In genomic region chr4:105160470-105160869, GRCm38 (mm10) we compare ENCODE assay signal across 10 mouse cellular contexts. TPM values are rescaled to one million over a fixed set of nuclear protein-coding genes. Genes with fewer than 3 reads are reported as not detected.
DNase-seq lines count a peak whose midpoint lies in the region; ATAC-seq and TF ChIP-seq lines count a peak whose summit lies in the region.
"Had no signal": no experiment of that assay in that cellular context is flagged by ENCODE, and none has a peak within 500 bp of the region (broad histone marks: within the 10 kb centered on the region; RNA-seq: fewer than 3 reads in every experiment).

No protein-coding gene starts in this region.

- DNase-seq in kidney, adult 2 months, result no peak
- no peak for DNase-seq in kidney, adult 8-10 months
- no peak for DNase-seq in embryonic facial prominence, embryonic 11.5 days (ENCODE audit: low spot score)
- DNase-seq in forebrain, postnatal 0 days, result no peak
- DNase-seq in midbrain, embryonic 11.5 days (ENCODE audit: low spot score, missing footprints), result peak; percentile 70
- DNase-seq in layer of hippocampus, postnatal 25 days (ENCODE audit: extremely low spot score in 1 of 2, low spot score in 1 of 2), result no peak
- DNase-seq in left cerebral cortex, adult 9 months (ENCODE audit: low spot score in 2 of 2), result no peak
- no peak for DNase-seq in thymus, adult 2 months
- DNase-seq: thymus, postnatal 4 days had no signal

- no peak for TF ChIP-seq POLR2A in kidney, adult 2 months (IDR thresholded peaks at IDR 0.05; ENCODE audit: low read depth, low read length)
- no peak for TF ChIP-seq POLR2A in thymus, adult 2 months (IDR thresholded peaks at IDR 0.05; ENCODE audit: control insufficient read depth, extremely low read depth, insufficient read depth, low read length, poor library complexity)

- no peaks in the 10 kb centered on the region for H3K9me3 ChIP-seq in embryonic facial prominence, embryonic 11.5 days (replicated peaks; ENCODE audit: control insufficient read depth, low read length)
- no peaks in the 10 kb centered on the region for H3K9me3 ChIP-seq in forebrain, postnatal 0 days (ENCODE audit: low read length)
- H3K9me3 ChIP-seq in midbrain, embryonic 11.5 days (ENCODE audit: control insufficient read depth, low read length), result no peaks in the 10 kb centered on the region
- H3K9me3 ChIP-seq: megakaryocyte, embryonic 14.5 days had no signal

- H3K4me2 ChIP-seq in embryonic facial prominence, embryonic 11.5 days (ENCODE audit: low read depth, low read length), result peak overlapping the region; percentile 33; the same call in 1 of the 2 replicates
- H3K4me2 ChIP-seq in forebrain, postnatal 0 days (ENCODE audit: low read depth), result peak overlapping the region; percentile 80
- peak overlapping the region; percentile 51; the same call in 1 of the 2 replicates for H3K4me2 ChIP-seq in midbrain, embryonic 11.5 days

- H3K4me3 ChIP-seq in kidney, adult 2 months (ENCODE audit: insufficient read depth, low read depth, low read length), result peak overlapping the region; percentile 34
- peak overlapping the region; percentile 20 for H3K4me3 ChIP-seq in embryonic facial prominence, embryonic 11.5 days (ENCODE audit: low read depth, low read length)
- H3K4me3 ChIP-seq in forebrain, postnatal 0 days (ENCODE audit: low read depth, low read length), result peak overlapping the region; percentile 85
- H3K4me3 ChIP-seq in midbrain, embryonic 11.5 days (ENCODE audit: low read depth, low read length), result no peak overlapping the region
- H3K4me3 ChIP-seq in thymus, adult 2 months (ENCODE audit: control insufficient read depth, insufficient read depth, low read length), result no peak overlapping the region

- peaks cover 8% of the 10 kb centered on the region for H3K4me1 ChIP-seq in kidney, adult 2 months (ENCODE audit: control insufficient read depth, insufficient read depth, low read length)
- H3K4me1 ChIP-seq in embryonic facial prominence, embryonic 11.5 days (ENCODE audit: control insufficient read depth, insufficient read depth, low read length), result no peaks in the 10 kb centered on the region
- 0 out of 2 replicates have a peak, but pooled peaks cover 8% of the 10 kb centered on the region for H3K4me1 ChIP-seq in forebrain, postnatal 0 days (ENCODE audit: insufficient read depth)
- H3K4me1 ChIP-seq in midbrain, embryonic 11.5 days (ENCODE audit: control insufficient read depth, insufficient read depth, low read length), result peaks cover 11% of the 10 kb centered on the region
- 0 out of 2 replicates have a peak, but pooled peaks cover 2% of the 10 kb centered on the region for H3K4me1 ChIP-seq in thymus, adult 2 months (replicated peaks; ENCODE audit: control insufficient read depth, insufficient read depth, low read length)

- H3K9ac ChIP-seq in embryonic facial prominence, embryonic 11.5 days (replicated peaks; ENCODE audit: low read length), result no peak overlapping the region
- H3K9ac ChIP-seq in forebrain, postnatal 0 days, result no peak overlapping the region
- no peak overlapping the region for H3K9ac ChIP-seq in midbrain, embryonic 11.5 days (ENCODE audit: low read length)

- TF ChIP-seq CTCF in kidney, adult 2 months (conservative IDR thresholded peaks at IDR 0.05; ENCODE audit: insufficient read depth, insufficient read length, low read depth, low read length), result no peak
- TF ChIP-seq CTCF in forebrain, postnatal 0 days (IDR thresholded peaks at IDR 0.05; ENCODE audit: low read depth), result no peak
- TF ChIP-seq CTCF in thymus, adult 2 months (IDR thresholded peaks at IDR 0.05; ENCODE audit: borderline replicate concordance, control insufficient read depth, extremely low read depth, insufficient read depth, low read length, poor library complexity), result no peak

- no peak overlapping the region for H3K27ac ChIP-seq in kidney, adult 2 months (ENCODE audit: insufficient read depth, low read depth, low read length)
- no peak overlapping the region for H3K27ac ChIP-seq in embryonic facial prominence, embryonic 11.5 days (replicated peaks; ENCODE audit: low read depth, low read length)
- no peak overlapping the region for H3K27ac ChIP-seq in forebrain, postnatal 0 days (ENCODE audit: low read depth, low read length)
- H3K27ac ChIP-seq in midbrain, embryonic 11.5 days (ENCODE audit: low read depth, low read length), result no peak overlapping the region
- H3K27ac ChIP-seq in thymus, adult 2 months (ENCODE audit: control insufficient read depth, insufficient read depth, low read length), result no peak overlapping the region

- H3K27me3 ChIP-seq in kidney, adult 2 months (replicated peaks; ENCODE audit: control insufficient read depth, insufficient read depth, low read length), result no peaks in the 10 kb centered on the region
- no peaks in the 10 kb centered on the region for H3K27me3 ChIP-seq in embryonic facial prominence, embryonic 11.5 days (ENCODE audit: control insufficient read depth, insufficient read depth, low read length)
- no peaks in the 10 kb centered on the region for H3K27me3 ChIP-seq in forebrain, postnatal 0 days (ENCODE audit: insufficient read depth, low read length)
- no peaks in the 10 kb centered on the region for H3K27me3 ChIP-seq in midbrain, embryonic 11.5 days (ENCODE audit: control insufficient read depth, insufficient read depth, low read length)
- H3K27me3 ChIP-seq in thymus, adult 2 months (ENCODE audit: control insufficient read depth, insufficient read depth, low read length), result no peaks in the 10 kb centered on the region

- WGBS in kidney, adult 2 months, result 72% methylated on average over 6 of the region's 6 CpGs
- WGBS in embryonic facial prominence, embryonic 11.5 days, result 75% methylated on average over 6 of the region's 6 CpGs
- WGBS in forebrain, postnatal 0 days, result 37% methylated on average over 6 of the region's 6 CpGs
- 81% methylated on average over 6 of the region's 6 CpGs for WGBS in midbrain, embryonic 11.5 days
- WGBS in thymus, adult 2 months, result 90% methylated on average over 6 of the region's 6 CpGs

- peaks cover 2% of the 10 kb centered on the region; the same call in 1 of the 2 replicates for H3K36me3 ChIP-seq in kidney, adult 2 months (ENCODE audit: control insufficient read depth, insufficient read depth, low read length)
- no peaks in the 10 kb centered on the region for H3K36me3 ChIP-seq in embryonic facial prominence, embryonic 11.5 days (replicated peaks; ENCODE audit: control insufficient read depth, insufficient read depth, low read depth, low read length)
- no peaks in the 10 kb centered on the region for H3K36me3 ChIP-seq in forebrain, postnatal 0 days (ENCODE audit: insufficient read depth)
- peaks cover 5% of the 10 kb centered on the region; the same call in 1 of the 2 replicates for H3K36me3 ChIP-seq in midbrain, embryonic 11.5 days (ENCODE audit: control insufficient read depth, insufficient read depth, low read length)
- no peaks in the 10 kb centered on the region for H3K36me3 ChIP-seq in thymus, adult 2 months (ENCODE audit: control insufficient read depth, insufficient read depth, low read length)

- ATAC-seq in embryonic facial prominence, embryonic 11.5 days (replicated peaks; ENCODE audit: insufficient number of reproducible peaks, low FRiP score, low TSS enrichment, low read depth), result no peak
- no peak for ATAC-seq in forebrain, postnatal 0 days
- no peak for ATAC-seq in midbrain, embryonic 11.5 days (ENCODE audit: low FRiP score)

RNA-seq across cellular contexts. Expression of gene Plpp3, which starts 3.3 kb away (rescaled TPM):
- polyA plus RNA-seq in kidney, adult 2 months (2012; rRNA removed), result 77.7 and 78.0 TPM in 2 replicates
- 73.5 and 79.3 TPM in 2 replicates for polyA plus RNA-seq in embryonic facial prominence, embryonic 11.5 days (2014; fragmentation: Nextera tagmentation; extraction: Ambion mirVana)
- 64.8 and 87.3 TPM in 2 replicates for total RNA-seq in forebrain, postnatal 0 days (2014; rRNA removed)
- polyA plus RNA-seq in forebrain, postnatal 0 days (2015; fragmentation: Nextera tagmentation; extraction: Ambion mirVana), result 82.8 and 117 TPM in 2 replicates
- 46.3 and 47.0 TPM in 2 replicates for polyA plus RNA-seq in midbrain, embryonic 11.5 days (2014; fragmentation: Nextera tagmentation; extraction: Ambion mirVana)
- total RNA-seq in layer of hippocampus, postnatal 25 days (2021), result 100 to 1,000 TPM; 202 to 209 TPM
- polyA plus RNA-seq in thymus, adult 2 months (2012; rRNA removed), result 20.1 and 23.3 TPM in 2 replicates

RNA-seq across cellular contexts. Expression of gene Prkaa2, which starts 50.8 kb away (rescaled TPM):
- 23.9 and 25.8 TPM in 2 replicates for polyA plus RNA-seq in kidney, adult 2 months (2012; rRNA removed)
- polyA plus RNA-seq in embryonic facial prominence, embryonic 11.5 days (2014; fragmentation: Nextera tagmentation; extraction: Ambion mirVana), result 1.5 and 1.6 TPM in 2 replicates
- total RNA-seq in forebrain, postnatal 0 days (2014; rRNA removed), result 24.2 and 29.1 TPM in 2 replicates
- 10.6 and 14.5 TPM in 2 replicates for polyA plus RNA-seq in forebrain, postnatal 0 days (2015; fragmentation: Nextera tagmentation; extraction: Ambion mirVana)
- 3.7 and 4.4 TPM in 2 replicates for polyA plus RNA-seq in midbrain, embryonic 11.5 days (2014; fragmentation: Nextera tagmentation; extraction: Ambion mirVana)
- 10 to 100 TPM; 16.3 to 18.6 TPM for total RNA-seq in layer of hippocampus, postnatal 25 days (2021)
- 0.89 and 1.7 TPM in 2 replicates for polyA plus RNA-seq in thymus, adult 2 months (2012; rRNA removed)

Comparison
In these comparisons a context has a peak if more than half of its experiments do, and no peak if none do; other contexts are left out.
1. H3K4me3 ChIP-seq: peak in kidney, adult 2 months (single experiment), embryonic facial prominence, embryonic 11.5 days (single experiment) and forebrain, postnatal 0 days (single experiment); none in midbrain, embryonic 11.5 days (single experiment) and thymus, adult 2 months (single experiment).
2. Peak in every context shown above with its lines, with median percentiles within 50 percentile points of each other: H3K4me2 ChIP-seq.